Mouse (Mus musculus) layer of hippocampus, adult 8-10 months (tissue): ENCODE measurements around the gene Gpr83. TPM values are rescaled to one million over a fixed set of nuclear protein-coding genes. Genes with fewer than 3 reads are reported as not detected.

ENCODE experiments used
- DNase-seq, 2 experiments: peaks; one replicate each; pipeline ENCODE4 v3.0.0; 2022; ENCODE audit warnings: low spot score in 2 of 2
- total RNA-seq, 4 experiments: library from RNA; stranded (reverse); gene quantifications; 2 replicates each; pipeline ENCODE4 v1.2.4; 2022

Gpr83 gene
- total RNA-seq, 4 experiments from 2014 or later: 11.8 to 14.9 (median 13.7) TPM

- no peak for DNase-seq
Observed at GRCm38 (mm10) chr9:14903581-14904378, 43.8 kb downstream of the Gpr83 start, which contains the start of gene Izumo1r. Gene Izumo1r, minus strand, starts transcription at chr9:14903949.

DNA sequence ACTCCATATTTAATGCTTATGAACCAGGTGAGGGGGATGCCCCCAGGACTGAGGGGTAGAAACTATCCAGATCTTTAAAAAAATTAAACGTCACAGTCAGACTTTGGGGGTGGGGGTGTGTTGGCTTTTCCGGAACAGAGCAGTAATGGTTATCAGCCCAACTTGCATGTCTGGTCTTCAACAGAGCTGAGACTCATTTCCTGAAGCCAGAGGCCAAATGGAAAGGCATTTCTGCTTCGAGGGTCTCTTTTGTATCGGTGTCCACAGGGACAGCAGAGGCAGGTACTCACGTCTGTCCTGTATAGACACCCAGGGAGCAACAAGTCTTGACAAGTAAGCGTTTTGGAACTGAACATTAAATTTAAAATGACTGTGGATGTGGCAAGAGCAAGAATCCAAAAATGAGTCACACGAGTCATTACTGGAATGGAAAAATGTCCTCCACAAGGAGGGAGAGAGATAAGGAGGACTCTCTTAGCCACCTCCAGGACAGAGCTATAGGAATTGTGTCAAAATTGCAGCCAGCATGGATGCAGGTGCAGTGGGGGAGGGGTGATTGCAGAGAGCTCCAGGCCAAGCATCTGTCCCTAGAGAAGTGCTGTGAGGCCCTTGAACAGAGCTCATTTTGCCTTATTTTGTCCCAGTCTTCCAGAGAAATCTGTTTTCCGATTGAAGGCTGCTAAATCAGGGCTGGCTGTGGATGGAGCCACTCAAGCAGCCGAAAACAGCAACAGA is 44.9 kb downstream of the Gpr83 start:
- no peak for DNase-seq

GRCm38 (mm10) chr9:14905956-14906355 is 45.9 kb downstream of the Gpr83 start:
- no peak for DNase-seq

- no peak for DNase-seq
Observed at GRCm38 (mm10) chr9:14907816-14908415, 47.9 kb downstream of the Gpr83 start.

GRCm38 (mm10) chr9:14909981-14910380 is 50.0 kb downstream of the Gpr83 start:
- no peak for DNase-seq

- no peak for DNase-seq
Observed at GRCm38 (mm10) chr9:14912037-14912436, 52.0 kb downstream of the Gpr83 start.

GRCm38 (mm10) chr9:14917661-14918060 is 57.7 kb downstream of the Gpr83 start:
- no peak for DNase-seq

DNA sequence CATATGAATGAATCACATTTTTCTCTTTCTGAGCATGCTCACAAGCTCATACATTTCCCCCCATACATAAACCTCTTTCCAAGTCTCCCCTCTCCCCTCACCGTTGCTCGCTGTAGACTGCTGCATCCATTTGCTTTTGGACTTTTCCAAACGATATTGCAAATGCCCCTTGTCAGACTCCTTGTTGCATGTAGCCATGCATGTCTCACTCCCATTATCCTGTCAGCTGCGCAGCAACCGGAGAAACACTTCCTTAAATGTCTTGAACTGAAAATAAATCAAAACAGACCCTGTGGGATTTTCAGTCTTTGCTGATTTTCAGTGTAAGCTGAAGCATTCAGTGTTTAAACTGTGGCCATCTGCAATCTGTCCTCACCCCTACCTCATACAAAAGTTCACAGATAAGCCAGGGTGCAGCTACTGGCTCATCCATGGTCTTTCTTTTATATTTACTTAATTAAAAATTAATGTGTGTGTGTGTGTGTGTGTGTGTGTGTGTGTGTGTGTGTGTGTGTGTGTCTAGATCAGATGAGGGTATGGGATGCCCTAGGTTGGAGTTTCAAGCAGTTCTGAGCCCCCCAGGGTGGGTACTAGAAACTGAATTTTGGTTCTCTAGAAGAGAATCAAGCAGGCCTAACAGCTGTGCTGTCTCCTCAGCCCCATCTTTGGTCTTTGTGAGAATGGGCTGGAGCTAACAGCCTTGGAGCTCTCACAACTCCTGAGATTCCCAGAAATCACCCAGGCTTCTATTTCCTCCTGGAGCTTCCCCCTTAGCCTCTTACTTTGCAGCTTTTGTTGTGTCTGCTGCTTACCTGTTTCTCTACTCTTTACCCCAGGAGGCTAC is 59.0 kb downstream of the Gpr83 start:
- DNase-seq: no peak

Other genes starting within 250 kb of the Gpr83 start
- 10 to 100 TPM; 15.0 to 18.9 (median 17.4) TPM for gene Amotl1, start 215.2 kb upstream of the Gpr83 start, total RNA-seq
- gene Piwil4, start 119.5 kb upstream of the Gpr83 start, total RNA-seq: not detected
- gene Fut4, start 107.8 kb upstream of the Gpr83 start, total RNA-seq: under 1 TPM; 0.10 to 0.41 (median 0.17) TPM
- gene 1700012B09Rik, start 89.2 kb upstream of the Gpr83 start, total RNA-seq: 1 to 10 TPM in 1 of 4 experiments, under 1 TPM in 2, not detected in 1; 0.77 to 1.6 (median 0.83) TPM
- 10 to 100 TPM; 12.2 to 21.4 (median 15.8) TPM for gene Mre11a, start 75.6 kb upstream of the Gpr83 start, total RNA-seq
- 10 to 100 TPM; 11.9 to 17.2 (median 13.0) TPM for gene Ankrd49, start 75.4 kb upstream of the Gpr83 start, total RNA-seq
- gene Izumo1r, start 43.7 kb downstream of the Gpr83 start, total RNA-seq: not detected
- gene Panx1, start 185.3 kb downstream of the Gpr83 start, total RNA-seq: 10 to 100 TPM; 18.3 to 24.0 (median 22.9) TPM